Mouse (Mus musculus) liver, adult 2 months (tissue): ENCODE measurements around the gene Ppp3ca.

Experiments used
- CTCF ChIP-seq: fragments of 200-500 bp; IDR thresholded peaks from 2 replicates; pipeline ENCODE4 v1.5.1; 2011; ENCODE audit warnings: low read depth, low read length, control low read depth
- POLR2A ChIP-seq: fragments of 200-500 bp; IDR thresholded peaks from 2 replicates; pipeline ENCODE4 v1.6.1; 2011; ENCODE audit warnings: low read length, control low read depth; ENCODE audit not compliant: insufficient read depth; ENCODE audit errors: extremely low read depth

DNA sequence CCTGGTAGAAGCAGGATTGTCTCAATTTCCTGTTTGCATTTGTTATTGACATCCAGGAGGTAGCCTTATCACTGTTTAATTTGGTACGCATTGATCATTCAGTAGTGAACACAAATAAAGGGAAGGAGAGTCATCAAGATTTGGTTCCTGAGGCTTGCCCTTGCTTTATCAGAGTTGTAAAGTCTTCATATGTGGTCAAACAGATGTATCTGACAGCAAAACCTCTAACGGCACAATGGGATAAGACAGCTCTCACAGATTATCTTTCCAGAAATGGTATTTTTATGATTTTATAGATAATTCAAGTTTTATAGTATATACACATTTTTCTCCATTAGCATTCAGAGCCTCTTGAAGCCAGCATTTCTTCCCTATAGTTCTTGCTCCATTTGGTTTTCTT, 152.5 kb downstream of the Ppp3ca start:
- TF ChIP-seq POLR2A = no peak
- TF ChIP-seq CTCF = no peak
